Mouse (Mus musculus): ENCODE measurements at regions not wholly inside any gene's neighbourhood (a gene's known extent, or its start where the extent isn't known, plus 50 kb on each side); places are given as distances from the start of the nearest gene placed in this dataset.
A peak's percentile ranks its signal among the peaks of the same experiment; 100 is the strongest.

GRCm38 (mm10) chr2:117710173-117710813, 367.5 kb upstream of the Rasgrp1 start:
- no peak for DNase-seq

DNA sequence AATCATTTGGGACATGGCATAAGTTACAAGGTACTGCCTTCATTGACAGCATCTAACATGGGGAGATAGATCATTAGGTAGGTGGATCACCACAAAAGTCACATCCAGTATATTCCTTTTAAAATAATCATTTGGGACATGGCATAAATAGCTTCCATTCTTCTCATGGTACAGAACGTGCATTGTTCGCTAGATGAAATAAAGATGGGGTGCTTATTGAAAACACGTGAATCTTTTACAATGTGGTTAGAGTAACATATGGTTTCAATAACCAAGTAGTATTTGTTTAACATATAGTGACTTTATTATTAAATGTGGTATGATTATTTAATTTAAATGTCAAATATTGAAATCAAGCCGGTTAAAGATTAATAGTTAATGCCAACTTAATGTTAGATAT, 381.3 kb upstream of the Rasgrp1 start:
- DNase-seq: no peak

DNA sequence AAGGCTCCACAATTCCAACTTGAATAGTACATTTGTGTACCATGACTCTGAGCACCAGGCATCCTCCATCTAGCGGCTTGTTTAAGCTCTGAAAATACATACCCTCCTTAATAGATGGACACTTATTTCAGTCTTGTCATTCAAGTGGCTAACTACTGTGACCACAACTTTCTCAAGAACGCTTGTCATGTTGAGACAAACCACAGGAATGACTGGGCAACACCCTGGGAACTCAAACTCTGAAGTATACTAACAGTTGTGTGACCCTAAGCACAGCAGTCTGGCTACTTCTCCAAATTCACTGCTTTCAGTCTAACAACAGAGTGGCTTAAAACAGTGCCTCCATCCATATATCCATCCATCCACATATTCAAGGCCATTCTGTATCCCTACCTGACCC, 380.4 kb upstream of the Thbs1 start:
- no peak for DNase-seq

DNA sequence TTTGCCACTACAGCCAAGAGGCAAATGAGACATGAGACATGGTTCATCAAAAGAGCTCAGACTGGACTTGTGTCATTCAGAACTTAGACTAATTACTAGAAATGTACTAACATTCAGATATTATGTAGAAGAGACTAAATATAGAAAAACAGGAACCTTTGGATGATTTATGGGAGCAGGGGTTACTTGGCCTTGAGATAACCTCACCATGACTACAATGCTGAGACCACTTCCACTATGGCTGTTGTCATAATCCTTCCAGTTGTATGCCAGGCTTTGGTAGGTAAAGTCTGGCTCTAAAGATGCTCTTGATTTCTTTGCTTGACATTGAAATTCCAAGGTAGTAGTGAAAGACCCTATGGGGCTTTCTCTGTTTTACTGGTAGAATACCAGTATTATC, 369.3 kb upstream of the Thbs1 start:
- no peak for DNase-seq

DNA sequence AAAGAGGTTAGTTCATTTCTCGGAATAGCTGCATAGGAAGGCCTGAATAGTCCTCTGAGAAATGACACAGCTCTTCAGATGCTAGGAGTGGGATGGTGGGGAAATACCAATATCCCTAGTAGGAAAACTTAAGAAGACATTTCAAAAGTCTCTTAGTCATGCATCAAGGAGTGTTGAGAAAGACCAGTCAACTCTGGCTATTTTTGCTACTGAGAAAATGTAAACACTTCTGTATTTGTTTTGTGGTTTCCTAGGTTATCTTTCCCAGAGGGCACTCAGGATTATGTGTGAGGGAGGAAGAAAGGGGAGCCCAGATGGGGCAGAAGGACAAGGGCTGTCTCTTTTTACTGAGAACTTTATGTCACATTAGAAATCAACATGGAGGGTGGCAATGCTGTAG, 367.8 kb upstream of the Thbs1 start:
- DNase-seq: no peak

DNA sequence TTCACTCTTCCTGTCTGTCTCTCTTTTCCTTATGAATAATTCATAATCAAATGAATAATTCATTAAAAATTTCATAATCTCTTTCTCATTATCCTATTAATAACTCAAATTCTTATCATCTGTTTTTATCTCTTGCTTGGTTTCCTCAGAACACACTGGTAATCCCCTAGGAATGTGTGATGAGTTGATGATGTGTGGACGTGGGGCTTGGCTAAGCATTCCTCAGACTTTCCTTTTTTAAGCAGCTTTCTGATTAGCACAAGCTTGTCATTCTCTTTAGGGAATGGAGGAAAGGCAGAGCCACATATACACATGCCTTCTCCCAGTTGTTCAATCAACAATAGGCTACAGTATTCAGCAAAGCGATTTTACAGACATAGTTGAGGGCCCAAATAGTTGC, 365.9 kb upstream of the Thbs1 start:
- DNase-seq: no peak

DNA sequence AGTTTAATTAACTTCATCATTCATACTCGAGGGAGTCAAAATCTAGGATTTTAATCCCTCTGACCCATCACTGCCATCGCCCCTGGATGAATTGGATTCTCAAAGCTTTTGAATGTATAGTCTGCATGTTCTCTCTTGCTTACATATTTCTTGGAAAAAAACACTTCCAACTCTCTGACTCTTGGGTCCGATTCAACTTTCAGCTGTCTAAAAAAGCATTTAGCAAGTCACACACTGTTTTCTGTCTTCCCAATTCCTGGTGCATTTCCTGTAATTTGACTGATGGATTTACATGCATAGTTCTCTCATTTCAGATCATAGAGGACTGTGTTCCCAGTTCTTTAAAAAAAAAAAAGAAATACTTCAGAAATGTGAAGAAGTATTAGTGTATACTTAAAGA, 364.5 kb upstream of the Thbs1 start:
- no peak for DNase-seq

DNA sequence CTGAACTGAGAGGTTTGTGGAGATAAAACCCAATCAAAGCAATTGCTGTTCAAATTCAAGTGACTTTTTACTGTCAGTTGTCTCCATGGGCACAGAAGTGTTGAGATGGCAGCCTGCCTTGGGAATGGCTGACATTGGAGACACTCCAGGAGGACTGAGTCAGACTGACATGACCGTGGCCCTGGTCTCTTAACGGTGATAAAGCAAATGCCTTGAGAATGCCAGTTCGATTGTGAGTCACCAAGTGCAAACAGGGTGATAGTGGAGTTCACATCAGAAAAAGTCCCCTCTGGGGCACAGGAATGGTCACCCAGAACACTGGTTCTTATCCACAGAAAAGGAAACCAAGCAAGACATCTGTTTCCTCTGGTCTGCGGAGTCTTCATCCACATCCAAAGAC, 362.8 kb upstream of the Thbs1 start:
- peak; percentile 9 for DNase-seq

GRCm38 (mm10) chr2:117759491-117760013, 352.1 kb upstream of the Thbs1 start:
- DNase-seq: no peak

- DNase-seq: no peak
These were observed 348.0 kb upstream of the Thbs1 start for GRCm38 (mm10) chr2:117763631-117764030.

DNA sequence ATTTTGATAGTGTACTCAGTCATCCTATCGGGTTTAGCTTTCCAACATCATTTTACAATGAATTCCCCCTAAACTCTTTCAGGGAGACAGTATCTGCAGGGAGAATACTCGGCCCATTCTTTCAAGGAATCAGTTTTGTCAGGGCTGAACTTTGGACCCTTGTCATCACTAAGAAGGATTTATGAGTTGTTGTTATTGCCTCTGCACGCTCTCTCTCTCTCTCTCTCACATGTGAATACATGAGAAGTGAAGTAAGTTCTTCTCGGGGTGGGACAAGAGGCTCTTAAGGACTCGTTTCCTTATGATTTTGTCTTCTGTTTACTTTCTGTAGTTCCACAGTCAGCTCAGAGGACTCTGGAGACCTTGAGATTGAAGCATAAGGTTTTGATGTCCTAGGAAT, 346.1 kb upstream of the Thbs1 start:
- DNase-seq: no peak

GRCm38 (mm10) chr2:117766450-117766849, 345.2 kb upstream of the Thbs1 start:
- DNase-seq: no peak

DNA sequence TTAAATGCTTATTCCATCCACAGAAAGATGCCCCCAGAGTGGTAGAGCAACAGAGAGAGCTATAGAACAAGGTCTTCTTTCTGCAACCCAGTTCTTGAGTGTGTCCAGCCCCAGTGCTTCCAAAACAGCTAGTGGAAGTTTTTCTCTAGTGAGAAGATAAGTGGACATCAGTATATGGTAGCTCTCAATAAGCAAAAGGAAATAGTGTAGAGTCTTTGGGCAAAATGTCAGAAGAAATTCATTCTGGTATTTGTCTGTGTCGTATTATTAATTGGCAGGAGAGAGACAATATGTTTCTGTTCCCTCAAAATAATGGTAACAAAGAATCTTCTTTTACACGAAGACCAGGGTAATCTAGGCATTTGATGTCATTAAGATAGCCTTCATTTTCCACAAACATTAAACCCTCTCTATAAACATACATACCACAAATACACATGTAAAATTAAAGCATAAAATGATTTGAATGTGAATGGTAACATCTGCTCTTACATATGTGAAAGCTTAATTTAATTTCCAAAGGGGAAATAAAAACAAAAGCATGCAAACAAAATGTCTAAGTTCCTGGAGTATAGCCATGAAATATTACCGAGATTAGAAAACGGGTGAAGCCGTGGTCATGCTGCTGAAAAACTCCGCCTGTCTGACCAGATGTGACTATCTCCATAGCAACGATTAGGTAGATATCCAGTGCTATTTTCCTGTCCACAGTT, 342.1 kb upstream of the Thbs1 start:
- DNase-seq: no peak

GRCm38 (mm10) chr2:117770115-117770485, 341.6 kb upstream of the Thbs1 start:
- DNase-seq: no peak

DNA sequence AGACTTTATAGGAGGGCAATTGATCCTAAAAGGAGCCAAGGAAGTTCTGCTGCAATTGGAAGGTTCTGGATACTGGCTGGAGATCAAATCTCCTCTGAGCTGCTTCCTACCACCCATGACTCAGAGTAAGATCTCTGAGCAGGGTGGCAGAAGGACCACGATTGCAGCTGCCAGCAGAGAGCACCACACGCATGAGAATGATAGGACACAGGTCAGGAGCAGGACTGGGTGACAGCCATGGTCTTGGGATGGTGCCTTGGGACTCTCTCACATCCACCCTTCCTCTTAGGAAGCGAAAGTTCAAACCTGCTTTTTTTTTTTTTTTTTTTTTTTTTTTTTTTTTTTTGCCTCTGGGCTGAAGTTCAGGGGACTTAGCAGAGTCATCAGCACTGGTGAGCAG, 331.4 kb upstream of the Thbs1 start:
- no peak for DNase-seq

GRCm38 (mm10) chr2:117780816-117781215, 330.9 kb upstream of the Thbs1 start:
- peak; percentile 24 for DNase-seq

DNA sequence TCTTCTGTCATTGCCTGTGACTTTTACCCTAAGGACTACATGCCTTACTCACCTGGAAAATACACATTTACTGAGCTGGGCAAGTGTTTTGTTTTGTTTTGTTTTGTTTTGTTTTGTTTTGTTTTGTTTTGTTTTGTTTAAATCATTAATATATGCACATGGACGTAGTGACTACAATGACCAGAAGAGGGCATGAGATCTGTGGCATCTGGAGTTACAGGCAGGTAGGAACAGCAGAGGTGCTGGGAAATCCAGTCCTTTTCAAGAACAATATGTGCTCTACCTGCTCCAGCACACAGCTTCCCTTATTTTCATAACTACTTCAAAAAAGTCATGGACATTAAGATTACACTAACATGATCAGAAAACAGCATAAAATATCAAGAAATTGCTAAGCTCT, 324.4 kb upstream of the Thbs1 start:
- DNase-seq: no peak

DNA sequence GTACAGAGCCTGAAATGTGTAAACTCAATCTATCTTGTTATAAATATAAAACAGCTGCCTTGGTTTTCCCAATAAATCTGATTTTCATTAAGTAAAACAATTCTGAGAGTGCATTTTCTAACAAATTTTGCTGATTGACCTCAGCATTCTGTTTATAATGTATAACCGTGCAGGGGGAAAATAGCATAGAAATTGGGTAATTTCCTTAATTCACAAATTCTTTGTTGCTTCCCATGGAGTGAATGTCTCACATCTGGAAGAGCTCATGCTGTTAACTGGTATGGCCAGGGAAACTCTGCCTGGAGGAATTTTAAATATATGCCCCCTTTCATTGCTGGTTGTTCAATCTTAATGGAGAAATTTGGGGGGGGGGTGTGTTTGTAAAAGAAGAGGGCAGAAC, 317.4 kb upstream of the Thbs1 start:
- no peak for DNase-seq

GRCm38 (mm10) chr2:117801946-117802600, 309.6 kb upstream of the Thbs1 start:
- DNase-seq: no peak

DNA sequence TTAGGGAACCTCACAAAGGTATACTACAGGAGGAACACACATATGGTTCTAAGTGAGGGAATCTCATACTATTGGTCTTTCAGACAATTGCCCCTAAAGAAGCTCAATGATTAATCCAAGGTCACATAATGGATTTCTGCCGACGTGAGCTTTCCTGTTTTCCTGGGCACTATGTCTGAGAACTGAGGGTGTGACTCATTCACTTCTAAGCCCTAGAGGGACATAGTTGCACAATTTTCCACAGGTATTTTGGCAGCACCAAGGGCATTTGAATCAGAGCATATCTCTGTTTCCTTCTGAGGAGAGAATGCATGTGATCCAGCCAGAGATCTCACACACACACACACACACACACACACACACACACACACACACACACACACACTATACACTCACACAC, 309.0 kb upstream of the Thbs1 start:
- no peak for DNase-seq

- no peak for DNase-seq
These were observed 307.0 kb upstream of the Thbs1 start for GRCm38 (mm10) chr2:117804686-117805085.

DNA sequence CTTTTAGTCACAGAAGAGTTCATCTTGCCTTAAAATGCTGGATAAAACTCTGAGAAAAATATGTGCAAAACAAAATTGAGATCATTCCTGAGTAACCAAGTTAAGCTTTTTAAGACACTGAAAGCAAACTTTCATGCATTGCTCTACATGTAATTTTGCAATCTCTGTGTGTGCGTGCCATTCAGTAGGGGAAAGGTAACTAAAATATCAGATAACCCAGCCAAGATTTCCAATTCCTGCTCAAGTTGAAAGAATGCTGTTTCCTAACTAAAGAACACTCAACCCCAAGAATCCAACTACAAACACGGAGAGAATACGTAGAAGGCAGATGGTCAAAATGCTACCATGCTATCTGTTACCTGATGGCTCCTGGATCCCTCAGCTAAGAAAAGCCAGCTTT, 304.6 kb upstream of the Thbs1 start:
- DNase-seq: no peak

DNA sequence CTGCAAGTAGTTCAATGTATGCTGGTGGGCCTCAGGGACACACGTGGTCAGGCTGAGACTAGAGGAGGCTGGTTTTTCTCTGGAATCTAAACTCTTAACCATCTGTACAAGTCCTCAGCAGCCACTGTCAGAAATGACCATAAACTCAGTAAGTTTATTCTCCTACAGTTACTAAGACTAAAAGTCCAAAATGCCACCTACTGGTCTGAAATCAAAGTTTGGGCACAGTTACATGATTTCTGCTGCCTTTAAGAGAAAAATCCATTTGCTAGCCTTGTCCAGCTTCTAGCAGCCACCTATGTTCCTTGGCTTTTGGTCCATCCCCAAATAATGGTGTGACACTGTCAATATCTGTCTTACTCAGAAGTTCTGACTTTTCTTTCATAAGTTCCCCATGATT, 300.2 kb upstream of the Thbs1 start:
- no peak for DNase-seq

- no peak for DNase-seq
These were observed 299.7 kb upstream of the Thbs1 start for GRCm38 (mm10) chr2:117811931-117812330.
